In genomic region chr12:33185046-33185445, GRCm38 (mm10) we compare ENCODE assay signal across 27 mouse cellular contexts. TPM values are rescaled to one million over a fixed set of nuclear protein-coding genes. Genes with fewer than 3 reads are reported as not detected.
DNase-seq lines count a peak whose midpoint lies in the region; ATAC-seq and TF ChIP-seq lines count a peak whose summit lies in the region.
"Had no signal": no experiment of that assay in that cellular context is flagged by ENCODE, and none has a peak within 500 bp of the region (broad histone marks: within the 10 kb centered on the region; RNA-seq: fewer than 3 reads in every experiment).

No protein-coding gene starts in this region.

- H3K27ac ChIP-seq in kidney, embryonic 16.5 days (ENCODE audit: low read length) = no peak overlapping the region
- 0 out of 2 replicates have a peak overlapping the region, but pooled peaks have one; percentile 22 for H3K27ac ChIP-seq in limb, embryonic 13.5 days
- no peak overlapping the region for H3K27ac ChIP-seq in limb, embryonic 10.5 days
- H3K27ac ChIP-seq in lung, postnatal 0 days (ENCODE audit: low read length) = no peak overlapping the region
- H3K27ac ChIP-seq in neural tube, embryonic 15.5 days (replicated peaks) = no peak overlapping the region
- H3K27ac ChIP-seq: embryonic facial prominence, embryonic 10.5 days; embryonic facial prominence, embryonic 13.5 days; forebrain, embryonic 12.5 days; forebrain, embryonic 15.5 days; heart, embryonic 10.5 days; heart, embryonic 13.5 days; hindbrain, embryonic 12.5 days had no signal

- H3K9me3 ChIP-seq in kidney, embryonic 16.5 days (ENCODE audit: low read length) = no peaks in the 10 kb centered on the region
- H3K9me3 ChIP-seq in limb, embryonic 13.5 days = no peaks in the 10 kb centered on the region
- H3K9me3 ChIP-seq in limb, embryonic 10.5 days (replicated peaks) = no peaks in the 10 kb centered on the region
- no peaks in the 10 kb centered on the region for H3K9me3 ChIP-seq in lung, postnatal 0 days (ENCODE audit: low read length)
- no peaks in the 10 kb centered on the region for H3K9me3 ChIP-seq in neural tube, embryonic 15.5 days (replicated peaks)
- H3K9me3 ChIP-seq: embryonic facial prominence, embryonic 10.5 days; embryonic facial prominence, embryonic 13.5 days; forebrain, embryonic 12.5 days; forebrain, embryonic 15.5 days; heart, embryonic 10.5 days; heart, embryonic 13.5 days; hindbrain, embryonic 12.5 days had no signal

- H3K27me3 ChIP-seq in kidney, embryonic 16.5 days (ENCODE audit: insufficient read depth, low read length) = no peaks in the 10 kb centered on the region
- H3K27me3 ChIP-seq in limb, embryonic 13.5 days = no peaks in the 10 kb centered on the region
- no peaks in the 10 kb centered on the region for H3K27me3 ChIP-seq in limb, embryonic 10.5 days (ENCODE audit: low read depth, poor library complexity, severe bottlenecking)
- H3K27me3 ChIP-seq in lung, postnatal 0 days (replicated peaks; ENCODE audit: insufficient read depth, low read length) = no peaks in the 10 kb centered on the region
- H3K27me3 ChIP-seq in neural tube, embryonic 15.5 days (replicated peaks) = no peaks in the 10 kb centered on the region
- H3K27me3 ChIP-seq: embryonic facial prominence, embryonic 13.5 days; forebrain, embryonic 12.5 days; forebrain, embryonic 15.5 days; heart, embryonic 13.5 days; hindbrain, embryonic 12.5 days had no signal

- no peaks in the 10 kb centered on the region for H3K36me3 ChIP-seq in kidney, embryonic 16.5 days (ENCODE audit: insufficient read depth, low read length)
- no peaks in the 10 kb centered on the region for H3K36me3 ChIP-seq in limb, embryonic 13.5 days
- H3K36me3 ChIP-seq in limb, embryonic 10.5 days = no peaks in the 10 kb centered on the region
- H3K36me3 ChIP-seq in lung, postnatal 0 days (ENCODE audit: insufficient read depth, low read length) = no peaks in the 10 kb centered on the region
- H3K36me3 ChIP-seq in neural tube, embryonic 15.5 days = no peaks in the 10 kb centered on the region
- H3K36me3 ChIP-seq: embryonic facial prominence, embryonic 10.5 days; embryonic facial prominence, embryonic 13.5 days; forebrain, embryonic 12.5 days; forebrain, embryonic 15.5 days; heart, embryonic 10.5 days; heart, embryonic 13.5 days; hindbrain, embryonic 12.5 days had no signal

- DNase-seq in kidney, postnatal 25 days = no peak
- DNase-seq in limb, embryonic 10.5 days (ENCODE audit: low spot score) = no peak
- DNase-seq in lung, postnatal 0 days (ENCODE audit: low spot score) = peak; percentile 12
- DNase-seq in lung, adult 18-20 months = no peak
- peak; percentile 72 for DNase-seq in Muller cell, postnatal 12 days (ENCODE audit: inconsistent ontology term)
- DNase-seq: adrenal gland, adult 8-10 months; adrenal gland, postnatal 25 days; cerebellum, adult 11-12 months; cerebellum, adult 8-10 months; cerebellum, postnatal 10 days; cerebellum, postnatal 36 days; embryo, embryonic 11 days; gastrocnemius, postnatal 25 days; heart, adult 18-20 months had no signal

- ATAC-seq in kidney, embryonic 16.5 days (ENCODE audit: low FRiP score, low TSS enrichment) = peak; percentile 64
- no peak for ATAC-seq in limb, embryonic 13.5 days (ENCODE audit: low FRiP score, low read depth)
- no peak for ATAC-seq in lung, postnatal 0 days
- ATAC-seq in neural tube, embryonic 15.5 days (ENCODE audit: low FRiP score) = no peak
- ATAC-seq: activated CD4-positive, CD25-positive, alpha-beta regulatory T cell, adult 4 months; CD4-positive, CD25-positive, alpha-beta regulatory T cell, adult 4 months; forebrain, embryonic 15.5 days had no signal

- peaks cover 21% of the 10 kb centered on the region for H3K4me1 ChIP-seq in kidney, embryonic 16.5 days (ENCODE audit: insufficient read depth, low read length)
- peaks cover 4% of the 10 kb centered on the region; the same call in 1 of the 2 replicates for H3K4me1 ChIP-seq in limb, embryonic 13.5 days
- H3K4me1 ChIP-seq in limb, embryonic 10.5 days = no peaks in the 10 kb centered on the region
- H3K4me1 ChIP-seq in lung, postnatal 0 days (ENCODE audit: insufficient read depth, low read depth, low read length) = no peaks in the 10 kb centered on the region; the same call in 1 of the 2 replicates
- H3K4me1 ChIP-seq in neural tube, embryonic 15.5 days = peaks cover 15% of the 10 kb centered on the region

- no peak overlapping the region for H3K9ac ChIP-seq in kidney, embryonic 16.5 days (replicated peaks; ENCODE audit: low read length)
- H3K9ac ChIP-seq in limb, embryonic 13.5 days = no peak overlapping the region
- no peak overlapping the region for H3K9ac ChIP-seq in lung, postnatal 0 days (replicated peaks; ENCODE audit: low read depth)
- no peak overlapping the region for H3K9ac ChIP-seq in neural tube, embryonic 15.5 days (replicated peaks)
- H3K9ac ChIP-seq: embryonic facial prominence, embryonic 13.5 days; forebrain, embryonic 12.5 days; forebrain, embryonic 15.5 days; heart, embryonic 13.5 days; hindbrain, embryonic 12.5 days had no signal

- WGBS in kidney, embryonic 16.5 days = 50% methylated on average over 6 of the region's 6 CpGs
- whole genome bisulfite sequencing in limb, embryonic 13.5 days = 82% methylated on average over 6 of the region's 6 CpGs
- 92% methylated on average over 6 of the region's 6 CpGs for WGBS in limb, embryonic 10.5 days
- WGBS in lung, postnatal 0 days = 45% methylated on average over 6 of the region's 6 CpGs
- 67% methylated on average over 6 of the region's 6 CpGs for WGBS in neural tube, embryonic 15.5 days

- no peak for TF ChIP-seq CTCF in lung, postnatal 0 days (IDR thresholded peaks at IDR 0.05)

- H3K4me2 ChIP-seq in kidney, embryonic 16.5 days (replicated peaks; ENCODE audit: low read depth, low read length) = no peak overlapping the region
- no peak overlapping the region for H3K4me2 ChIP-seq in limb, embryonic 13.5 days (replicated peaks)
- H3K4me2 ChIP-seq in lung, postnatal 0 days (replicated peaks; ENCODE audit: low read depth, low read length) = no peak overlapping the region
- H3K4me2 ChIP-seq in neural tube, embryonic 15.5 days = no peak overlapping the region
- H3K4me2 ChIP-seq: embryonic facial prominence, embryonic 13.5 days; forebrain, embryonic 12.5 days; forebrain, embryonic 15.5 days; heart, embryonic 13.5 days; hindbrain, embryonic 12.5 days had no signal

- H3K4me3 ChIP-seq in kidney, embryonic 16.5 days (ENCODE audit: low read length) = no peak overlapping the region
- H3K4me3 ChIP-seq in limb, embryonic 13.5 days = no peak overlapping the region
- no peak overlapping the region for H3K4me3 ChIP-seq in limb, embryonic 10.5 days
- no peak overlapping the region for H3K4me3 ChIP-seq in lung, postnatal 0 days (ENCODE audit: low read depth, low read length)
- no peak overlapping the region for H3K4me3 ChIP-seq in neural tube, embryonic 15.5 days (replicated peaks)
- H3K4me3 ChIP-seq: embryonic facial prominence, embryonic 10.5 days; embryonic facial prominence, embryonic 13.5 days; erythroblast, embryonic 14.5 days; forebrain, embryonic 12.5 days; forebrain, embryonic 15.5 days; heart, embryonic 10.5 days; heart, embryonic 13.5 days; hindbrain, embryonic 12.5 days had no signal

- TF ChIP-seq EP300 in lung, postnatal 0 days (IDR thresholded peaks at IDR 0.05) = no peak

RNA-seq across cellular contexts. Expression of gene Atxn7l1, which starts 37.6 kb away (rescaled TPM):
- 9.9 and 15.4 TPM in 2 replicates for polyA plus RNA-seq in kidney, embryonic 16.5 days (2015; fragmentation: Nextera tagmentation; extraction: Ambion mirVana)
- 13.9 and 15.3 TPM in 2 replicates for polyA plus RNA-seq in limb, embryonic 13.5 days (2015; fragmentation: Nextera tagmentation; extraction: Ambion mirVana)
- polyA plus RNA-seq in limb, embryonic 10.5 days (2016; fragmentation: Nextera tagmentation; extraction: Ambion mirVana) = 11.0 and 11.7 TPM in 2 replicates
- 9.6 and 10.2 TPM in 2 replicates for polyA plus RNA-seq in lung, postnatal 0 days (2015; fragmentation: Nextera tagmentation; extraction: Ambion mirVana)
- polyA plus RNA-seq in neural tube, embryonic 15.5 days (2015; fragmentation: Nextera tagmentation; extraction: Ambion mirVana) = 19.4 and 27.7 TPM in 2 replicates

Comparison
In these comparisons a context has a peak if more than half of its experiments do, and no peak if none do; other contexts are left out.
1. DNase-seq: peak in lung, postnatal 0 days (single experiment) and Muller cell, postnatal 12 days (single experiment); none in kidney, postnatal 25 days (0 of 2), limb, embryonic 10.5 days (single experiment) and lung, adult 18-20 months (0 of 2).